Mouse (Mus musculus) E14TG2a.4 (cell line): ENCODE results near the gene Dcaf5.

Experiments
- CTCF ChIP-seq: conservative IDR thresholded peaks from 2 replicates; pipeline ENCODE4 v1.5.1; 2014; ENCODE audit warnings: low read length
- NANOG ChIP-seq: IDR thresholded peaks from 2 replicates; pipeline ENCODE4 v1.6.1; 2014; ENCODE audit warnings: borderline replicate concordance, low read length, mixed read lengths
- POU5F1 ChIP-seq: IDR thresholded peaks from 2 replicates; pipeline ENCODE4 v1.6.1; 2014; ENCODE audit warnings: low read length, borderline replicate concordance

GRCm38 (mm10) chr12:80315321-80315720 is 121.1 kb downstream of the Dcaf5 start:
- TF ChIP-seq CTCF, result no peak
- no peak for TF ChIP-seq NANOG
- TF ChIP-seq POU5F1, result no peak
